ENCODE assay signal across 21 mouse cellular contexts in genomic region chr13:38543455-38544125, GRCm38 (mm10).
"Had no signal": no experiment of that assay in that cellular context is flagged by ENCODE, and none has a peak within 500 bp of the region (broad histone marks: within the 10 kb centered on the region; RNA-seq: fewer than 3 reads in every experiment).

No protein-coding gene starts in this region.

- H3K27me3 ChIP-seq: kidney, embryonic 15.5 days; lung, embryonic 15.5 days; neural tube, embryonic 12.5 days; neural tube, embryonic 15.5 days; stomach, embryonic 15.5 days had no signal

- H3K4me2 ChIP-seq: kidney, embryonic 15.5 days; liver, embryonic 11.5 days; lung, embryonic 15.5 days; midbrain, embryonic 11.5 days; neural tube, embryonic 12.5 days; neural tube, embryonic 15.5 days; stomach, embryonic 15.5 days had no signal

- H3K36me3 ChIP-seq: kidney, embryonic 15.5 days; lung, embryonic 15.5 days; neural tube, embryonic 12.5 days; neural tube, embryonic 15.5 days; stomach, embryonic 15.5 days had no signal

- H3K4me1 ChIP-seq: kidney, embryonic 15.5 days; lung, embryonic 15.5 days; megakaryocyte, embryonic 14.5 days; neural tube, embryonic 12.5 days; neural tube, embryonic 15.5 days; stomach, embryonic 15.5 days had no signal

- H3K4me3 ChIP-seq: kidney, embryonic 15.5 days; left cerebral cortex, adult 2 months; lung, embryonic 15.5 days; megakaryocyte, embryonic 14.5 days; neural tube, embryonic 12.5 days; neural tube, embryonic 15.5 days; stomach, embryonic 15.5 days had no signal

- H3K27ac ChIP-seq: kidney, embryonic 15.5 days; left cerebral cortex, adult 2 months; liver, embryonic 14.5 days; lung, embryonic 15.5 days; neural tube, embryonic 12.5 days; neural tube, embryonic 15.5 days; stomach, embryonic 15.5 days had no signal

- DNase-seq: kidney, postnatal 10 days; layer of hippocampus, postnatal 36 days; lung, adult 18-20 months; lung, postnatal 10 days; lung, postnatal 36 days; midbrain, embryonic 14.5 days; right cerebral cortex, postnatal 25 days; spleen, adult 18-20 months; thymus, adult 2 months; thymus, postnatal 14 days; thymus, postnatal 4 days had no signal

- H3K9me3 ChIP-seq: kidney, embryonic 15.5 days; lung, embryonic 15.5 days; neural tube, embryonic 12.5 days; neural tube, embryonic 15.5 days; stomach, embryonic 15.5 days had no signal

- H3K9ac ChIP-seq: kidney, embryonic 15.5 days; liver, embryonic 14.5 days; lung, embryonic 15.5 days; neural tube, embryonic 12.5 days; neural tube, embryonic 15.5 days; stomach, embryonic 15.5 days had no signal
